1 mouse cellular context compared by ENCODE assay signal in the genomic region with DNA sequence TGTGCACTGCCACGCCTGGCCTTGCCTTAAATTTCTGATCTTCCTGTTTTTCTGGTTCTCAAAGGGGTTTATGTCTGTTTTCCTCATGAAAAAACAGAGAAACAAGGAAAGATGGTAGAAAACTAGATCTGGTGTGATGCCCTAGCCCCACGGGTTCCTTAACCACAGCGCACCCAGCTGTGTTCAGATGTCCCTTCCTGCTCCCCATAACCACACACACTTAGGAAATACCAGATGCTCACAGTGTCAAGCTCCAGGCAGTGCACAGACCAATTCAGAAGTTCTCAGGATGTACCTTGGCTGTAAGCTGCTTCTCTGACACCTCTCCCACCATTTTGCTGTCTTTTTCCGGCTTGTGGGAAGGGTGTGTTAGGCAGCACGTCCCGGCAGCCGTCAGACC.
TF ChIP-seq lines count a peak whose summit lies in the region.

No protein-coding gene starts in this region.

TF ChIP-seq in MEL, 35 proteins besides CTCF, POLR2A, EP300 and RAD21:
- 0 out of 2 replicates have a peak, but pooled peaks have one; percentile 3 for TF ChIP-seq TAL1 (IDR thresholded peaks at IDR 0.05; ENCODE audit: low read length)
- TF ChIP-seq GATA1 (IDR thresholded peaks at IDR 0.05; ENCODE audit: low read depth, low read length): no peak
